Mouse (Mus musculus) spleen, adult 2 months (tissue): ENCODE measurements around the gene Kxd1.

Experiments used
- CTCF ChIP-seq: fragments of 200-500 bp; IDR thresholded peaks from 2 replicates; pipeline ENCODE4 v1.5.1; 2011; ENCODE audit warnings: mild to moderate bottlenecking, inconsistent platforms; ENCODE audit not compliant: insufficient read depth, insufficient read length, insufficient replicate concordance; ENCODE audit errors: extremely low read depth
- POLR2A ChIP-seq: fragments of 200-500 bp; IDR thresholded peaks from 2 replicates; pipeline ENCODE4 v1.6.1; 2011; ENCODE audit warnings: low read depth, low read length, inconsistent platforms

- TF ChIP-seq CTCF (no peak), POLR2A (no peak)
Measured at GRCm38 (mm10) chr8:70519043-70519442, 8.7 kb downstream of the Kxd1 start.
